Mouse (Mus musculus) liver, embryonic 16.5 days (tissue): ENCODE data around the gene Uqcc1. TPM values are rescaled to one million over a fixed set of nuclear protein-coding genes. Genes with fewer than 3 reads are reported as not detected.
A peak's percentile ranks its signal among the peaks of the same experiment; 100 is the strongest.
"Not testable (repeated sequence)": the region's sequence is repeated elsewhere in the genome, so short reads cannot be mapped to it uniquely, and the experiment has no call there.

Experiments
- ATAC-seq: fragments of 200-750 bp; cut with Nextera tagmentation; 2 replicates; pipeline ENCODE4 v1.8.0; 2017; ENCODE audit warnings: low read depth, mild to moderate bottlenecking, moderate number of reproducible peaks, moderate library complexity
- H3K27ac ChIP-seq: fragments of 300-500 bp; sonication (generic); 2 replicates; pipeline ENCODE4 v1.5.1; 2014; ENCODE audit warnings: mild to moderate bottlenecking, low read length
- H3K27me3 ChIP-seq: fragments of 300-500 bp; sonication (generic); 2 replicates; pipeline ENCODE4 v1.6.1; 2014; ENCODE audit warnings: low read depth, low read length, mixed read lengths; ENCODE audit not compliant: control insufficient read depth, insufficient read depth
- H3K36me3 ChIP-seq: fragments of 300-500 bp; sonication (generic); 2 replicates; pipeline ENCODE4 v1.6.1; 2014; ENCODE audit warnings: mild to moderate bottlenecking; ENCODE audit not compliant: control insufficient read depth, insufficient read depth
- H3K4me1 ChIP-seq: fragments of 300-500 bp; sonication (generic); 2 replicates; pipeline ENCODE4 v1.6.1; 2014; ENCODE audit warnings: low read depth, low read length, mixed read lengths; ENCODE audit not compliant: control insufficient read depth
- H3K4me2 ChIP-seq: fragments of 300-500 bp; sonication (generic); 2 replicates; pipeline ENCODE4 v1.6.1; 2014; ENCODE audit warnings: low read depth, low read length, mixed read lengths
- H3K4me3 ChIP-seq: fragments of 300-500 bp; sonication (generic); 2 replicates; pipeline ENCODE4 v1.5.1; 2014; ENCODE audit warnings: low read depth, mild to moderate bottlenecking, low read length
- H3K9ac ChIP-seq: fragments of 300-500 bp; sonication (generic); 2 replicates; pipeline ENCODE4 v1.6.1; 2014; ENCODE audit warnings: low read depth, low read length
- H3K9me3 ChIP-seq: fragments of 300-500 bp; sonication (generic); replicated peaks from 2 replicates; pipeline ENCODE4 v1.6.1; 2016; ENCODE audit warnings: low read length; ENCODE audit not compliant: control insufficient read depth
- WGBS: fragments of 180-500 bp; shearing (Covaris S2); extraction: QIAGEN DNeasy Blood & Tissue Kit; methylation state at CpG from one replicate; pipeline ENCODE4 v1.1.7; 2014; ENCODE audit not compliant: insufficient replicate concordance; 5-methylcytosine and 5-hydroxymethylcytosine counted together
- polyA plus RNA-seq: library from polyadenylated mRNA; unstranded; fragments of >200 nt; fragmentation: Nextera tagmentation; extraction: Ambion mirVana; gene quantifications from 2 replicates; pipeline ENCODE4 v1.2.1, GENCODE M21; 2015

The Uqcc1 gene
- polyA plus RNA-seq, 1 experiment from 2014 or later = 26.5 TPM

DNA sequence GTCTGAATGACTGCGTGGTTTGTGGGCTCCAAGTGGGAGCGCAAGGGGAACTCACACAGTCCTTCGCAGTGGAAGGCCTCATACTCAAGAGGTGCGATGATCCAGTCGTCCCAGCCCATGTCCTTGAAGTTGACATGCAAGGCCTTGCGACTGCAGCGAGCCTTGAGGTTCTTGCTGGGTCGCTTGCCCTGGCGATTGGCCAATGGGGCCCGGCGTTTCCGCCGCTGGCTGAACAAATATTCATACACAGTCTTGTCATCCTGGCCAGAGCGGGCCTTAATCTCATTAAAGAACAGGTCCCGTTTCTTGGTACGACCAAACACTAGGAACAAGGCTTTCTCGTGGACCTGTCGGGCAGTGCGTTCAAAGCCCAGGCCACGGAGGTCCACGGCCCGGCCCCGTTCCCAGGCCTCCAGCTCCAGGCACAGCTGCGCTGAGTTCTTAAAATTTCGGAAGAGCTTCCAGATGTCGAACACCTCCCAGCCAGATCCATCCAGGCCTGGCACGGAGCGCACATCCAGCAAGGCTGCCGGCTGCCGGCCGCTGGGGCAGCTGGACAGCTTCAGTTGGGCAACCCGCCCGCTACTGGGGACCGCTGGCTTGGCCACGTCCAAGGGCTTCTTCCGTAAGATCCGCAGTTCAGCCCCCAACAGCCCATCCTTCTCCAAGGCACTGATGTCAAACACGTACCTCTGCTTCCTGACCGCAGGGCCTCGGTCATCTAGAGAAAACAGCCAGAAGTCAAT lies 11.8 kb upstream of the Uqcc1 start:
- ATAC-seq = no peak
- no peaks in the 10 kb centered on the region for H3K9me3 ChIP-seq
- 86% methylated on average over 40 of the region's 40 CpGs for WGBS

DNA sequence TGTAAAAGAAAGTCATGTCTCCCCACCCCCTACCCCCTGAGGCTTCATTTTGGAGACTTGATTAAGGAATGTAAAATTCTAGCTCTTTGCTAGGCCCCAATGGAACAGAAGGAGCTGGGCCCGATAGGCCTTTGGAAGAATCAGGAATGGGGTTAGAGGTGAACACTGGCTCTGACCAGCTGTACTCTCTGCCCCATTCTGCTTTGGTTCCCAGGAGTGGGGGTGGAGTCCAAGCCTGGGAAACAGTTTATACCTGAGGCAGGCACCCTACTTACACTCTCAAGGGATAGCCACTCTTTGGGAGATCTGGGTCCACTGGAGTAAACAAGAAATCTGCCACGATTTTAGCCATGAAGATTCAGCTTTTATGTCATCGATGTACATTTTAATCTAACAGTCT lies 10.6 kb upstream of the Uqcc1 start, which contains the start of gene Gm15557:
Gene Gm15557 (plus strand): TSS at position 48 of the 400 bp plus-strand sequence.
- no peak for ATAC-seq
- Histone ChIP-seq H3K36me3 (no peaks in the 10 kb centered on the region), H3K4me1 (no peaks in the 10 kb centered on the region), H3K4me2 (no peak within 1 kb of the TSS), H3K9ac (no peak within 1 kb of the TSS), H3K27me3 (no peaks in the 10 kb centered on the region), H3K4me3 (no peak within 1 kb of the TSS), H3K27ac (no peak within 1 kb of the TSS), H3K9me3 (no peaks in the 10 kb centered on the region)
- WGBS = 72% methylated on average over 3 of the region's 3 CpGs

More for the DNA sequence above, 11.8 kb upstream of the Uqcc1 start:
- no peaks in the 10 kb centered on the region for H3K36me3 ChIP-seq
- H3K27me3 ChIP-seq = no peaks in the 10 kb centered on the region
- peaks cover 6% of the 10 kb centered on the region for H3K4me1 ChIP-seq
- no peak overlapping the region for H3K27ac ChIP-seq
- H3K9ac ChIP-seq = no peak overlapping the region
- H3K4me3 ChIP-seq = no peak overlapping the region
- no peak overlapping the region for H3K4me2 ChIP-seq

DNA sequence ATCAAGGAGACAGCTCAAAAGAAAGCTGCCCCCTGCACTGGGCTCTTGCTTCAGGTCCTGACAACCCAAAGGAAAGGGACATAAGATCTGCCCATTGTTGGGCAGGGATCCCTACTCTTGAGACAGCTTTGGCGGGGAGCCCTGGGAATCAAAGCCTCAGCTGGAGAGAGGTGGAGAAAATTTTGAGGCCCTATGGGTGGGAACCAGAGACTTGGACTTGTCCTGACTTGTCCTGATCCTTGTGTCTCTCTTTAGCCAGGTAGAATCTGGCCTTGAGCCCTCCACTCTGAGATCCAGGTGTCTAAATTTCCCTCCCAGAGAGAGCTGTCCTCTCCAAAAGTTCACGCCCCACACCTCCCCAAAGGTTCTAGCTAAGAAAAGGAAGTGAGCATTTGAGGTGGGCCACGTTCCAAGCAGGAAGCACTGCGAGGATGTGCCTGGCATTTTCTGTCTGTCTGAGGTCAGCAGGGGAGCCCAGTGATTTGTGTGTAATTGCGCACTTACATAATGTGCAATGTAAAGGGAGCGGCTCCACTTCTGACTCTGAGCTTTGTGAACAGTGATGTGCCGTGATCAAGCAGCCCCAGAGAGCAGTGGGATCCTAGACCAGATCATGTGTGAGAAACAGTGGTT lies 9.9 kb upstream of the Uqcc1 start:
- H3K9me3 ChIP-seq = no peaks in the 10 kb centered on the region
- no peak overlapping the region for H3K4me3 ChIP-seq
- 58% methylated on average over 7 of the region's 7 CpGs for WGBS
- H3K4me1 ChIP-seq = no peaks in the 10 kb centered on the region
- no peak overlapping the region for H3K27ac ChIP-seq
- no peak overlapping the region for H3K4me2 ChIP-seq
- no peaks in the 10 kb centered on the region for H3K27me3 ChIP-seq
- no peak overlapping the region for H3K9ac ChIP-seq
- ATAC-seq = no peak
- no peaks in the 10 kb centered on the region for H3K36me3 ChIP-seq

DNA sequence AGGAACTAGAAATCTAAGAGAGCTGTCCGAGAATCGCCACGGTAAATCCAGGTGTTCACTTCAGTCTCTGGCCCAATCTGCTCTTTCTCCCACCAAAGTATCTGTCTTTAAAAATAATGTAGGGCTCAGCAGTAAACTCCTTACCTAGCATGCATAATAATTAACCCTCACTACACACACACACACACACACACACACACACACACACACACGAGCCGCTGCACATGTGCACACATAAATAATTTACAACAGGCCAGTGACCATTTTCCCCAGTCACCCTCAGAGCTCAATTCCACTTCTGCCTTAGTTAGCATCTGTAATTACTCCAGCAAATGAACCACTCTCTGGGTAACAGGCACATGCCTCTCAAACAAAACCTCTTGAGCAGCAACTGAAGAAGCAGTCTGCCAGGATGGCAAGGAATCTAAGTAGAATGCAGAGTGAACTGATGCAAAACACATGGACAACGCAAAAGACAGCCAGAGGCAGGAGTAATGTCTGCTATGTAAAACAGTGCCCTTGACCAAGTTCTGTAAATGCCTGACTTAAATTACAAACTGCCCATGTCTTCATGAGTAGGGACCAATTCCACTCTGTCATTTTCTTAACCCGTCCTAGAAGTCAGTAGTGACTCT lies 1.3 kb downstream of the Uqcc1 start:
- Histone ChIP-seq H3K27me3 (no peaks in the 10 kb centered on the region), H3K4me2 (peak overlapping the region; percentile 73), H3K27ac (no peak overlapping the region), H3K4me3 (peak overlapping the region; percentile 72), H3K36me3 (peaks cover 2% of the 10 kb centered on the region; the same call in 1 of the 2 replicates), H3K9ac (peak overlapping the region; percentile 65; the same call in 1 of the 2 replicates), H3K4me1 (peaks cover 12% of the 10 kb centered on the region), H3K9me3 (no peaks in the 10 kb centered on the region)
- no peak for ATAC-seq
- WGBS = 53% methylated on average over 7 of the region's 7 CpGs

DNA sequence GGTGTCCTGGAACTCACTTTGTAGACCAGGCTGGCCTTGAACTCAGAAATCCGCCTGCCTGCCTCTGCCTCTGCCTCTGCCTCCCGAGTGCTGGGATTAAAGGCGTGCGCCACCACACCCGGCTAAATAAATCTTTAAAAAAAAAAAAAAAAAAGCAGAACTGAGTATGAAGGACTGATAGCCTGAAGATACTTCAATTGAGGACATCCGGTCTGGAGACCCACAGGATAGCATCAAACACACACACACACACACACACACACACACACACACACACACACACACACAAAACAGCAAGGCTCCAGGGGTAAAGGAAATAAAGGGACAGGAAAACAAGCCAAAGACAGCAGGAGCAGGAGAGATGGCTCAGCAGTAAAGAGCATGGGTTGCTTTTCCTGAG lies 4.9 kb downstream of the Uqcc1 start:
- H3K9me3 ChIP-seq, ATAC-seq, H3K27me3 ChIP-seq, H3K9ac ChIP-seq, H3K36me3 ChIP-seq, H3K4me3 ChIP-seq, H3K4me2 ChIP-seq, H3K4me1 ChIP-seq, H3K27ac ChIP-seq: not testable (repeated sequence)
- WGBS = 68% methylated on average over 6 of the region's 6 CpGs

DNA sequence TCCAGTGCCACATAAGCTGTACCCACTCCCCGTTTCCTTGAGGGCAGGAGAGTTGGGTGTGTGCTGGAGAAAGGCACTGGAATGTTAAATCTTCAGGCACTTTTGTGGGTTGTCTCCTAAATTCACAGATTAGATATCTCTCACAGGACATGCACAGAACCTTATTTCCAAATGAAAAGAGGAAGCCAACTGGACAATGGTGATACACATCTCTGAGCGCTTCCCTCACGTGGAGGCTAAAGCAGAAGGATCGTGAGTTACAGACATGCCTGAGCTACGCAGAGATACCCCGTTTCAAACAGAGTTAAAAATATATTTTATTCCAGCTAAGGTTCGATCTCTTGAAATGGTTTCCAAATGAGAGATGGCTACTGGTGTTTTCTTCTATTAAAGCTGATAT lies 7.0 kb downstream of the Uqcc1 start:
- Histone ChIP-seq H3K4me2 (no peak overlapping the region), H3K4me3 (no peak overlapping the region), H3K9ac (no peak overlapping the region), H3K36me3 (peaks cover 2% of the 10 kb centered on the region; the same call in 1 of the 2 replicates), H3K9me3 (no peaks in the 10 kb centered on the region), H3K27ac (no peak overlapping the region), H3K4me1 (no peaks in the 10 kb centered on the region), H3K27me3 (no peaks in the 10 kb centered on the region)
- WGBS = 60% methylated on average over 7 of the region's 7 CpGs
- ATAC-seq = no peak

DNA sequence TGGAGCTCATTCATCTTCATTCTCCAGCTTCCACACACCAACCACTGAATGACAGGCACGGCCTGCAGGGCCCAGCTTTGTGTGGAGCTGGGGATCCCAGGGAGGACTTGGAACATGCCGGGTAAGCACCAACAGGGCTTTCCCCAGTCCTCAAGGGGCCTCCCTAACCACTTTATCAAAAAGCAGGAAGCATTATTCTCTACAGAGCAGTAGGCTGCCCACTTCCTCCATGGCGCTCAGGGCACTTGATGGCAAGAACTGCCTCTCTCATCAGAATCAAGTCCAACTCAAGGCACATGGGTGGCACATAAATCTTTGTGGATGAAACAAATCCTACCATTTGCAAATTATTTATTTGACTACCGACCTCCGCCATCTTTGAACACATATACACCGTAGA lies 15.4 kb downstream of the Uqcc1 start:
- H3K36me3 ChIP-seq = 0 out of 2 replicates have a peak, but pooled peaks cover 4% of the 10 kb centered on the region
- WGBS = 66% methylated on average over 6 of the region's 6 CpGs
- no peak overlapping the region for H3K9ac ChIP-seq
- H3K4me3 ChIP-seq = no peak overlapping the region
- no peak overlapping the region for H3K27ac ChIP-seq
- H3K9me3 ChIP-seq = no peaks in the 10 kb centered on the region
- H3K4me1 ChIP-seq = no peaks in the 10 kb centered on the region
- no peaks in the 10 kb centered on the region for H3K27me3 ChIP-seq
- no peak overlapping the region for H3K4me2 ChIP-seq
- ATAC-seq = no peak

DNA sequence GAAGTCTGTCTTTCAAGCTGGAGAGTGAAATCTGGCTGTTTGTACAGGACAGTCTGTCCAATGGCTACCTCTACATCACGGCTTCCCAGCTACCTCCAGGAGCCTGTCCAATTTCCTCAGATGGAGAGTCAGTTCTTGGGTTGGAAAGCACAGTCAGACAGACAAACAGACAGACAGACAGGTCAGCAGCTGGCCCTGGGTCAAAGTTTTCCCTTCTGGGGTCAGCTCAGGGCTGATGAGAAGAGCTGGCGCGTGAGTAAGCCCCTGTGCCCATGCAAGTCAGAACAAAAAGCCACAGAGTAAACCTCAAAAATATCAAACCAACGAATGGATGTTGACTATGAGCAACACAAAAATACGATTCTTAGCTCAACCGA lies 26.5 kb downstream of the Uqcc1 start:
- no peak for ATAC-seq
- WGBS = 72% methylated on average over 6 of the region's 6 CpGs
- no peak overlapping the region for H3K4me2 ChIP-seq

More for the DNA sequence above, 26.5 kb downstream of the Uqcc1 start:
- Histone ChIP-seq H3K27ac (no peak overlapping the region), H3K27me3 (no peaks in the 10 kb centered on the region), H3K4me3 (no peak overlapping the region), H3K36me3 (no peaks in the 10 kb centered on the region), H3K4me1 (peaks cover 6% of the 10 kb centered on the region), H3K9me3 (no peaks in the 10 kb centered on the region), H3K9ac (no peak overlapping the region)
